Mouse (Mus musculus) liver, embryonic 13.5 days (tissue): ENCODE measurements around the gene Kmt2e. TPM values are rescaled to one million over a fixed set of nuclear protein-coding genes. Genes with fewer than 3 reads are reported as not detected.

Experiments
- ATAC-seq: fragments of 200-750 bp; cut with Nextera tagmentation; 2 replicates; pipeline ENCODE4 v1.8.0; 2017; ENCODE audit warnings: low read depth, mild to moderate bottlenecking, moderate number of reproducible peaks, moderate library complexity
- DNase-seq: peaks from one replicate; pipeline ENCODE4 v3.0.0; 2022
- H3K27ac ChIP-seq: fragments of 300-500 bp; sonication (generic); 2 replicates; pipeline ENCODE4 v1.5.1; 2015; ENCODE audit warnings: moderate library complexity, mild to moderate bottlenecking, inconsistent platforms
- H3K27me3 ChIP-seq: fragments of 300-500 bp; sonication (generic); 2 replicates; pipeline ENCODE4 v1.6.1; 2015; ENCODE audit warnings: mild to moderate bottlenecking, inconsistent platforms
- H3K36me3 ChIP-seq: fragments of 300-500 bp; sonication (generic); 2 replicates; pipeline ENCODE4 v1.6.1; 2015; ENCODE audit warnings: mild to moderate bottlenecking, inconsistent platforms
- H3K4me1 ChIP-seq: fragments of 300-500 bp; sonication (generic); replicated peaks from 2 replicates; pipeline ENCODE4 v1.6.1; 2015; ENCODE audit warnings: inconsistent platforms
- H3K4me2 ChIP-seq: fragments of 300-500 bp; sonication (generic); 2 replicates; pipeline ENCODE4 v1.6.1; 2015; ENCODE audit warnings: inconsistent platforms, mild to moderate bottlenecking, moderate library complexity
- H3K4me3 ChIP-seq: fragments of 300-500 bp; sonication (generic); replicated peaks from 2 replicates; pipeline ENCODE4 v1.5.1; 2015; ENCODE audit warnings: mild to moderate bottlenecking, inconsistent platforms
- H3K9ac ChIP-seq: fragments of 300-500 bp; sonication (generic); 2 replicates; pipeline ENCODE4 v1.6.1; 2015; ENCODE audit warnings: mild to moderate bottlenecking, inconsistent platforms
- H3K9me3 ChIP-seq: fragments of 300-500 bp; sonication (generic); replicated peaks from 2 replicates; pipeline ENCODE4 v1.6.1; 2016; ENCODE audit warnings: inconsistent platforms
- WGBS: fragments of 180-500 bp; shearing (Covaris S2); methylation state at CpG from one replicate; pipeline ENCODE4 v1.1.7; 2015; ENCODE audit not compliant: insufficient replicate concordance; 5-methylcytosine and 5-hydroxymethylcytosine counted together
- polyA plus RNA-seq: library from polyadenylated mRNA; unstranded; fragments of >200 nt; fragmentation: Nextera tagmentation; extraction: Ambion mirVana; gene quantifications from 2 replicates; pipeline ENCODE4 v1.2.1, GENCODE M21; 2015

The Kmt2e gene
- polyA plus RNA-seq, 1 experiment from 2014 or later = 37.1 TPM

- H3K27ac ChIP-seq = no peak overlapping the region
- ATAC-seq = no peak
- no peaks in the 10 kb centered on the region for H3K9me3 ChIP-seq
- H3K4me3 ChIP-seq = no peak overlapping the region
- H3K4me2 ChIP-seq = no peak overlapping the region
- no peak overlapping the region for H3K9ac ChIP-seq
- 41% methylated on average over 6 of the region's 6 CpGs for WGBS
- DNase-seq = no peak
- no peaks in the 10 kb centered on the region for H3K4me1 ChIP-seq
- H3K36me3 ChIP-seq = peaks cover 64% of the 10 kb centered on the region
- no peaks in the 10 kb centered on the region for H3K27me3 ChIP-seq
These were observed 39.0 kb downstream of the Kmt2e start for GRCm38 (mm10) chr5:23473098-23473873.

- Histone ChIP-seq H3K27ac (no peak overlapping the region), H3K27me3 (no peaks in the 10 kb centered on the region), H3K4me3 (no peak overlapping the region), H3K4me1 (no peaks in the 10 kb centered on the region), H3K9me3 (no peaks in the 10 kb centered on the region), H3K9ac (no peak overlapping the region), H3K36me3 (peaks cover 87% of the 10 kb centered on the region), H3K4me2 (no peak overlapping the region)
- WGBS = 91% methylated on average over 7 of the region's 7 CpGs
- DNase-seq (no peak), ATAC-seq (0 out of 2 replicates have a peak, but pooled peaks have one; percentile 34)
These were observed 49.6 kb downstream of the Kmt2e start for GRCm38 (mm10) chr5:23483811-23484210.

GRCm38 (mm10) chr5:23489231-23489630 lies 55.0 kb downstream of the Kmt2e start:
- H3K4me2 ChIP-seq = no peak overlapping the region
- H3K4me1 ChIP-seq = no peaks in the 10 kb centered on the region
- no peak for ATAC-seq
- H3K27me3 ChIP-seq = no peaks in the 10 kb centered on the region
- no peak overlapping the region for H3K27ac ChIP-seq
- 89% methylated on average over 4 of the region's 4 CpGs for WGBS
- H3K4me3 ChIP-seq = no peak overlapping the region
- no peak overlapping the region for H3K9ac ChIP-seq
- no peak for DNase-seq
- peaks cover 82% of the 10 kb centered on the region for H3K36me3 ChIP-seq
- no peaks in the 10 kb centered on the region for H3K9me3 ChIP-seq

GRCm38 (mm10) chr5:23490797-23491196 lies 56.6 kb downstream of the Kmt2e start:
- 0 out of 2 replicates have a peak, but pooled peaks have one; percentile 47 for ATAC-seq
- Histone ChIP-seq H3K9ac (no peak overlapping the region), H3K9me3 (no peaks in the 10 kb centered on the region), H3K27ac (no peak overlapping the region), H3K27me3 (no peaks in the 10 kb centered on the region), H3K36me3 (peaks cover 81% of the 10 kb centered on the region), H3K4me1 (no peaks in the 10 kb centered on the region), H3K4me2 (no peak overlapping the region), H3K4me3 (no peak overlapping the region)
- WGBS = 39% methylated on average over 2 of the region's 2 CpGs
- DNase-seq = no peak

- no peak overlapping the region for H3K4me3 ChIP-seq
- H3K36me3 ChIP-seq = peaks cover 84% of the 10 kb centered on the region
- H3K9me3 ChIP-seq = no peaks in the 10 kb centered on the region
- H3K27ac ChIP-seq = no peak overlapping the region
- H3K27me3 ChIP-seq = no peaks in the 10 kb centered on the region
- 87% methylated on average over 3 of the region's 3 CpGs for WGBS
- ATAC-seq (no peak), DNase-seq (no peak)
- H3K4me2 ChIP-seq = no peak overlapping the region
- no peaks in the 10 kb centered on the region for H3K4me1 ChIP-seq
- no peak overlapping the region for H3K9ac ChIP-seq
These were observed 62.2 kb downstream of the Kmt2e start for GRCm38 (mm10) chr5:23496396-23496795.

DNA sequence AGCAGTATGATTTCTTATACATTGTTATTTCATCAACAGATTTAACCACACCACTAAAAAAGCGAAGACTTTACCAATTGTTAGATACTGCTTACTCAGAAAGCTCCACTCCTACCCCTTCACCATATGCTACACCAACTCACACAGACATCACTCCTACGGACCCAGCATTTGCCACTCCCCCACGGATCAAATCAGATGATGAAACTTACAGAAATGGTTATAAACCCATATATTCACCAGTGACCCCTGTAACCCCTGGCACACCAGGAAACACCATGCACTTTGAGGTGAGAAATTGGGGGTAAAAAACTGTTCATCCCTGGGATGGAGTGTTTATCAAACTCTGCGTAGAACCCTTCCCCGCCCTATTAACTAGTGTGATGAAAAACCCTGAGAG lies 62.7 kb downstream of the Kmt2e start:
- ATAC-seq (no peak), DNase-seq (no peak)
- no peak overlapping the region for H3K27ac ChIP-seq
- no peak overlapping the region for H3K4me3 ChIP-seq
- no peak overlapping the region for H3K9ac ChIP-seq
- H3K9me3 ChIP-seq = no peaks in the 10 kb centered on the region
- H3K4me1 ChIP-seq = no peaks in the 10 kb centered on the region
- H3K36me3 ChIP-seq = peaks cover 86% of the 10 kb centered on the region
- H3K4me2 ChIP-seq = no peak overlapping the region
- no peaks in the 10 kb centered on the region for H3K27me3 ChIP-seq
- WGBS = 91% methylated on average over 5 of the region's 5 CpGs

DNA sequence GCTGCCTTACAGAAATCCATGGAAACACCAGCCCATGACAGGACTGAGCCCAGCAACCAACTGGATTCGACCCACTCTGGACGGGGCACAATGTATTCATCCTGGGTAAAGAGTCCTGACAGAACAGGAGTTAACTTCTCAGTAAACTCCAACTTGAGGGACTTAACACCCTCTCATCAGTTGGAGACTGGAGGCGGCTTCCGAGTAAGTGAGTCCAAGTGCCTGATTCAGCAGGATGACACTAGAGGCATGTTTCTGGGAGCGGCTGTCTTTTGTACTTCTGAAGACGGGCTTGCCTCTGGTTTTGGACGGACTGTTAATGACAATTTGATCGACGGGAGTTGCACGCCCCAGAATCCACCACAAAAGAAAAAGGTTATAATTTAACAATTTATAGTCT lies 63.7 kb downstream of the Kmt2e start:
- Histone ChIP-seq H3K4me1 (no peaks in the 10 kb centered on the region), H3K27me3 (no peaks in the 10 kb centered on the region), H3K36me3 (peaks cover 86% of the 10 kb centered on the region), H3K4me3 (no peak overlapping the region), H3K9ac (no peak overlapping the region), H3K27ac (no peak overlapping the region), H3K4me2 (no peak overlapping the region), H3K9me3 (no peaks in the 10 kb centered on the region)
- ATAC-seq (no peak), DNase-seq (no peak)
- WGBS = 92% methylated on average over 10 of the region's 10 CpGs

DNA sequence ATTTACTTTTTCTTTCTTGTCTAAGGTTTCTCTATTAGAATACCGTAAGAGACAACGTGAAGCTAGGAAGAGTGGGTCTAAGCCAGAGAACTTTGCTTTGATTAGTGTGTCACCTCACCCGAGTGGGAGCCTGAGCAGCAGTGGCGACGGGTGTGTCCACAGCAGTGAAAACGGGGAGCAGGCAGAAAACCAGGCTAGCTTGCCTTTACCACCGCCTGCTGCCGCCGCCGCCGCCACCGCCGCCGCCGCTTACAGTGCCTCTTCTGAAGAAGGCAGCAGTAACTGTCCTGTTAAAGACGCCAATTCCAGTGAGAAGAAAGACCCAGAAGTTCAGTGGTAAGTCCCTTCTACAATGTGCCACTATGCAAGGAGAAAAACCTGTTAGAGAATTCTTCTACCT lies 65.0 kb downstream of the Kmt2e start:
- Histone ChIP-seq H3K27ac (no peak overlapping the region), H3K36me3 (peaks cover 80% of the 10 kb centered on the region), H3K4me2 (no peak overlapping the region), H3K4me1 (no peaks in the 10 kb centered on the region), H3K9me3 (no peaks in the 10 kb centered on the region), H3K4me3 (no peak overlapping the region), H3K27me3 (no peaks in the 10 kb centered on the region), H3K9ac (no peak overlapping the region)
- 92% methylated on average over 16 of the region's 16 CpGs for WGBS
- ATAC-seq (no peak), DNase-seq (no peak)

DNA sequence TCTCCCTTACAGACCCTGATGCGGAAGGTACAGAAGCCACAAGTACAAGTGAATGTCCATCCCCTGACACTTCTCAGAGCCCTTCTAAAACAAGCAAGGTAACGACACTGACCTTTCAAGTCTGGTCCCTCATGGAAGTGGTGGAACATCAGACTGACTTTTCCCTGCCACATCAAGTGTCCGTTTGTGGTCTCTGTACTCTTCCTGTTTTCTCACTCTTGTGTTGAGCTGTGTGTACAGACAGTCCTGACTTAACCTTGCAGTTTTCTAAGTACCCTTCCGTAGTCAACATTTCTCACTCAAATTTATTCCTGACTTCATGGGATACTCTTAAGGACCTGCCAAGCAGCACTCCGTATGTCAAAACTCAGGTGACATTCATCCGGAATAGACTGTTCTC lies 66.5 kb downstream of the Kmt2e start:
- Histone ChIP-seq H3K27me3 (no peaks in the 10 kb centered on the region), H3K4me3 (no peak overlapping the region), H3K9ac (no peak overlapping the region), H3K4me1 (no peaks in the 10 kb centered on the region), H3K36me3 (peaks cover 78% of the 10 kb centered on the region), H3K27ac (no peak overlapping the region), H3K4me2 (no peak overlapping the region), H3K9me3 (no peaks in the 10 kb centered on the region)
- WGBS = 81% methylated on average over 6 of the region's 6 CpGs
- DNase-seq = no peak
- ATAC-seq = no peak

GRCm38 (mm10) chr5:23501582-23502316 lies 67.5 kb downstream of the Kmt2e start:
- DNase-seq (no peak), ATAC-seq (no peak)
- H3K4me1 ChIP-seq = no peaks in the 10 kb centered on the region
- H3K36me3 ChIP-seq = peaks cover 69% of the 10 kb centered on the region
- H3K9me3 ChIP-seq = no peaks in the 10 kb centered on the region
- no peaks in the 10 kb centered on the region for H3K27me3 ChIP-seq
- no peak overlapping the region for H3K4me3 ChIP-seq
- no peak overlapping the region for H3K4me2 ChIP-seq
- no peak overlapping the region for H3K27ac ChIP-seq
- WGBS = 83% methylated on average over 13 of the region's 13 CpGs
- H3K9ac ChIP-seq = no peak overlapping the region

- H3K9me3 ChIP-seq = no peaks in the 10 kb centered on the region
- no peaks in the 10 kb centered on the region for H3K4me1 ChIP-seq
- H3K4me2 ChIP-seq = no peak overlapping the region
- H3K27me3 ChIP-seq = no peaks in the 10 kb centered on the region
- DNase-seq (no peak), ATAC-seq (peak; percentile 41; the same call in 1 of the 2 replicates)
- WGBS = 82% methylated on average over 12 of the region's 13 CpGs
- H3K4me3 ChIP-seq = no peak overlapping the region
- no peak overlapping the region for H3K9ac ChIP-seq
- no peak overlapping the region for H3K27ac ChIP-seq
- H3K36me3 ChIP-seq = peaks cover 64% of the 10 kb centered on the region
These were observed 68.2 kb downstream of the Kmt2e start for GRCm38 (mm10) chr5:23502317-23502937.
